Mouse (Mus musculus): ENCODE results near the gene Mcm6. TPM values are rescaled to one million over a fixed set of nuclear protein-coding genes. Genes with fewer than 3 reads are reported as not detected.
A peak's percentile ranks its signal among the peaks of the same experiment; 100 is the strongest.

Mcm6 gene
- polyA plus RNA-seq, 1 experiment from 2014 or later = 240 TPM

DNA sequence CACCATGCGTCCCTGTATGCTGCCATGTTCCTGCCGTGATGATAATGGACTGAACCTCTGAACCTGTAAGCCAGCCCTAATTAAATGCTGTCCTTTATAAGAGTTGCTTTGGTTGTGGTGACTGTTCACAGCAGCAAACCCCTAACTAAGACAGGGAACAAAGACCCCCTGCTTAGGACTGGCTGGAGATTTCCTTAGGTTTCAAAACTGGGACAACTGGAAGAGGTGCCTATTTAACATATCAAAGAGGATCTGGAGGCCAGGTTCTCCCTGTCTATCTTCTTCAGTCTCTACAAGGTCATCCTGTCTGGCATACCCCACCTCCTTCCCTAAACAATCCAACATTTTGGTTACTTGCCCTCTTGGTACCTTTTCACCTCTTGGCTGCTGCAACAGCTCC lies 32.9 kb upstream of the Mcm6 start:
- Histone ChIP-seq H3K4me1 (replicated peaks; ENCODE audit: control insufficient read depth, insufficient read depth, low read length) (no peaks in the 10 kb centered on the region), H3K27me3 (ENCODE audit: control insufficient read depth, insufficient read depth, low read depth, low read length) (no peaks in the 10 kb centered on the region), H3K27ac (ENCODE audit: low read length) (no peak overlapping the region), H3K36me3 (ENCODE audit: control insufficient read depth, insufficient read depth, low read length) (peaks cover 7% of the 10 kb centered on the region; the same call in 1 of the 2 replicates), H3K4me2 (ENCODE audit: low read depth, low read length) (no peak overlapping the region), H3K9ac (ENCODE audit: low read length) (no peak overlapping the region), H3K4me3 (ENCODE audit: low read length) (no peak overlapping the region), H3K9me3 (ENCODE audit: control insufficient read depth, low read length) (no peaks in the 10 kb centered on the region)
- no peak for ATAC-seq (ENCODE audit: low read depth)
- WGBS = 85% methylated on average over 2 of the region's 2 CpGs

- Histone ChIP-seq H3K36me3 (ENCODE audit: control insufficient read depth, insufficient read depth, low read length) (peaks cover 5% of the 10 kb centered on the region; the same call in 1 of the 2 replicates), H3K4me3 (ENCODE audit: low read length) (no peak overlapping the region)
- WGBS = 88% methylated on average over 7 of the region's 7 CpGs
These were observed 27.0 kb upstream of the Mcm6 start for GRCm38 (mm10) chr1:128386487-128386886.

GRCm38 (mm10) chr1:128376841-128377240 lies 17.4 kb upstream of the Mcm6 start:
- Histone ChIP-seq H3K4me1 (replicated peaks; ENCODE audit: control insufficient read depth, insufficient read depth, low read length) (no peaks in the 10 kb centered on the region), H3K9ac (ENCODE audit: low read length) (no peak overlapping the region), H3K9me3 (ENCODE audit: control insufficient read depth, low read length) (no peaks in the 10 kb centered on the region), H3K27me3 (ENCODE audit: control insufficient read depth, insufficient read depth, low read depth, low read length) (no peaks in the 10 kb centered on the region), H3K4me2 (ENCODE audit: low read depth, low read length) (no peak overlapping the region), H3K4me3 (ENCODE audit: low read length) (no peak overlapping the region), H3K27ac (ENCODE audit: low read length) (no peak overlapping the region), H3K36me3 (ENCODE audit: control insufficient read depth, insufficient read depth, low read length) (peaks cover 17% of the 10 kb centered on the region)
- ATAC-seq (ENCODE audit: low read depth) = no peak
- 93% methylated on average over 4 of the region's 4 CpGs for WGBS

More at GRCm38 (mm10) chr1:128386487-128386886, 27.0 kb upstream of the Mcm6 start:
- Histone ChIP-seq H3K9ac (ENCODE audit: low read length) (no peak overlapping the region), H3K4me2 (ENCODE audit: low read depth, low read length) (no peak overlapping the region), H3K9me3 (ENCODE audit: control insufficient read depth, low read length) (no peaks in the 10 kb centered on the region), H3K27ac (ENCODE audit: low read length) (no peak overlapping the region), H3K4me1 (replicated peaks; ENCODE audit: control insufficient read depth, insufficient read depth, low read length) (no peaks in the 10 kb centered on the region), H3K27me3 (ENCODE audit: control insufficient read depth, insufficient read depth, low read depth, low read length) (no peaks in the 10 kb centered on the region)
- no peak for ATAC-seq (ENCODE audit: low read depth)

- ATAC-seq (ENCODE audit: low read depth) = no peak
- Histone ChIP-seq H3K27me3 (ENCODE audit: control insufficient read depth, insufficient read depth, low read depth, low read length) (no peaks in the 10 kb centered on the region), H3K4me1 (replicated peaks; ENCODE audit: control insufficient read depth, insufficient read depth, low read length) (no peaks in the 10 kb centered on the region), H3K9ac (ENCODE audit: low read length) (no peak overlapping the region), H3K36me3 (ENCODE audit: control insufficient read depth, insufficient read depth, low read length) (peaks cover 9% of the 10 kb centered on the region), H3K9me3 (ENCODE audit: control insufficient read depth, low read length) (no peaks in the 10 kb centered on the region), H3K27ac (ENCODE audit: low read length) (no peak overlapping the region), H3K4me2 (ENCODE audit: low read depth, low read length) (no peak overlapping the region), H3K4me3 (ENCODE audit: low read length) (no peak overlapping the region)
- WGBS = 75% methylated on average over 7 of the region's 7 CpGs
These were observed 12.8 kb upstream of the Mcm6 start for GRCm38 (mm10) chr1:128372143-128372860.

GRCm38 (mm10) chr1:128368732-128369441 lies 9.4 kb upstream of the Mcm6 start:
- Histone ChIP-seq H3K36me3 (ENCODE audit: control insufficient read depth, insufficient read depth, low read length) (peaks cover 13% of the 10 kb centered on the region), H3K27ac (ENCODE audit: low read length) (no peak overlapping the region), H3K9me3 (ENCODE audit: control insufficient read depth, low read length) (no peaks in the 10 kb centered on the region), H3K4me3 (ENCODE audit: low read length) (no peak overlapping the region), H3K9ac (ENCODE audit: low read length) (no peak overlapping the region), H3K27me3 (ENCODE audit: control insufficient read depth, insufficient read depth, low read depth, low read length) (no peaks in the 10 kb centered on the region), H3K4me2 (ENCODE audit: low read depth, low read length) (no peak overlapping the region), H3K4me1 (replicated peaks; ENCODE audit: control insufficient read depth, insufficient read depth, low read length) (no peaks in the 10 kb centered on the region)
- 64% methylated on average over 5 of the region's 5 CpGs for WGBS
- ATAC-seq (ENCODE audit: low read depth) = 0 out of 2 replicates have a peak, but pooled peaks have one; percentile 57

- Histone ChIP-seq H3K4me1 (replicated peaks; ENCODE audit: control insufficient read depth, insufficient read depth, low read length) (peaks cover 27% of the 10 kb centered on the region), H3K9ac (ENCODE audit: low read length) (no peak overlapping the region), H3K36me3 (ENCODE audit: control insufficient read depth, insufficient read depth, low read length) (peaks cover 21% of the 10 kb centered on the region), H3K4me3 (ENCODE audit: low read length) (no peak overlapping the region), H3K9me3 (ENCODE audit: control insufficient read depth, low read length) (no peaks in the 10 kb centered on the region), H3K27me3 (ENCODE audit: control insufficient read depth, insufficient read depth, low read depth, low read length) (no peaks in the 10 kb centered on the region), H3K27ac (ENCODE audit: low read length) (no peak overlapping the region), H3K4me2 (ENCODE audit: low read depth, low read length) (no peak overlapping the region)
- 58% methylated on average over 2 of the region's 2 CpGs for WGBS
- no peak for ATAC-seq (ENCODE audit: low read depth)
These were observed 1.1 kb upstream of the Mcm6 start for GRCm38 (mm10) chr1:128360601-128361000.

DNA sequence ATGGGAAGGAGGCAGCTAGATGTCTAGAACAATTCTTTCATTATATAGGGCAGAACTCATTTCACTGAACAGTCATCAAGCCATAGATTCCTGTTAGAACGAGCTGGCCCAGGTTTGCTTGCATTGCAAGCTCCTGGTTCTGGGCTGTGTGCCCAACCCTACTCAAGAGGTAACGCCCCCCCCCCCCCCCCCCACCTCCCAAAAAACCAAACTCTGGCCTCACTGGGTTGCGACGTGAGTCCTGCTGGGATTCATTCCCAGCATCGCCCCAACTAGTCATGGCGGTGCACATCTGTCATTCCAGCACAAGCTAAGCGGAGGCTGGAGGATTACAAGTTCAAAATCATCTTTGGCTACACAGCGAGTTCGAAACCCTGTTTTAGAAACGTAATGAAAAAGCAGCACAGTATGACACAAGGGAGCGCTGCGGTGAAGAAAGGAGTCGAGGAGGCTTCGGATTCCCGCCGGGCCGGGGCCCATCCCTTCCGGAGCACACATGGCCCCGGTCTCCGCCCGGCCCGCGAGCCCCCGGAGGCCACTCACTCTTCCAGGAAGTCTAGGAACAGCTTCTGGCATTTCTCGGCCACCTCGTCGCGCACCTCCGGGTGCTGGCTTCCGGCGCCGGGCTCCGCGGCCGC lies 429 bp downstream of the Mcm6 start:
- peak; percentile 85 for ATAC-seq (ENCODE audit: low read depth)
- H3K27me3 ChIP-seq (ENCODE audit: control insufficient read depth, insufficient read depth, low read depth, low read length) = no peaks in the 10 kb centered on the region

DNA sequence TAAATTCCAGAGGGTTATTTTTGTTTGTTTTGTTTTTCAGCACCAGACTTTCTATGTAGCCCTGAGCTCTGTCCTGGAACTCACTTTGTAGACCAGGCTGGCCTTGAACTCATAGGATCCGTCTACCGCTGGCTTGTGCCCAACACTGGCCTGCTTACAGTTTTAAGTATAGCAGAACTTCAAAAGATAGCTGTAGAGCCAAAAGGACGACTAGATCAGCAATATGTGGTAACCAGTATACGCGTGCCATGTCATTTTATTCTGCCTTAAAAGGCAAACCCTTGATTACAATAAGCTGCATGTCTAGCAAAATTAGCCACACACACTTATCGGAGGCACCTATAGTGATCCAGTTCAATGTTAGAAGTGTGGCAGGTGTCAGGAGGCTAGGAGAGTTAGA lies 1.2 kb downstream of the Mcm6 start:
- H3K27ac ChIP-seq (ENCODE audit: low read length) = peak overlapping the region; percentile 96
- WGBS = 37% methylated on average over 6 of the region's 6 CpGs
- H3K4me2 ChIP-seq (ENCODE audit: low read depth, low read length) = peak overlapping the region; percentile 76
- H3K4me3 ChIP-seq (ENCODE audit: low read length) = peak overlapping the region; percentile 95
- H3K4me1 ChIP-seq (replicated peaks; ENCODE audit: control insufficient read depth, insufficient read depth, low read length) = peaks cover 27% of the 10 kb centered on the region
- no peak for ATAC-seq (ENCODE audit: low read depth)
- H3K27me3 ChIP-seq (ENCODE audit: control insufficient read depth, insufficient read depth, low read depth, low read length) = no peaks in the 10 kb centered on the region
- H3K9me3 ChIP-seq (ENCODE audit: control insufficient read depth, low read length) = no peaks in the 10 kb centered on the region
- H3K36me3 ChIP-seq (ENCODE audit: control insufficient read depth, insufficient read depth, low read length) = peaks cover 27% of the 10 kb centered on the region
- peak overlapping the region; percentile 84 for H3K9ac ChIP-seq (ENCODE audit: low read length)

More for the DNA sequence above, 429 bp downstream of the Mcm6 start:
- Histone ChIP-seq H3K4me1 (replicated peaks; ENCODE audit: control insufficient read depth, insufficient read depth, low read length) (peaks cover 27% of the 10 kb centered on the region), H3K9ac (ENCODE audit: low read length) (peak overlapping the region; percentile 84), H3K4me3 (ENCODE audit: low read length) (peak overlapping the region; percentile 95), H3K27ac (ENCODE audit: low read length) (peak overlapping the region; percentile 96), H3K4me2 (ENCODE audit: low read depth, low read length) (peak overlapping the region; percentile 76), H3K36me3 (ENCODE audit: control insufficient read depth, insufficient read depth, low read length) (peaks cover 21% of the 10 kb centered on the region), H3K9me3 (ENCODE audit: control insufficient read depth, low read length) (no peaks in the 10 kb centered on the region)
- under 1% methylated on average over 35 of the region's 35 CpGs for WGBS

- 43% methylated on average over 3 of the region's 3 CpGs for WGBS
- Histone ChIP-seq H3K4me2 (ENCODE audit: low read depth, low read length) (peak overlapping the region; percentile 76), H3K36me3 (ENCODE audit: control insufficient read depth, insufficient read depth, low read length) (peaks cover 26% of the 10 kb centered on the region), H3K27me3 (ENCODE audit: control insufficient read depth, insufficient read depth, low read depth, low read length) (no peaks in the 10 kb centered on the region), H3K27ac (ENCODE audit: low read length) (0 out of 2 replicates have a peak overlapping the region, but pooled peaks have one; percentile 25), H3K9ac (ENCODE audit: low read length) (peak overlapping the region; percentile 84), H3K4me3 (ENCODE audit: low read length) (peak overlapping the region; percentile 95), H3K9me3 (ENCODE audit: control insufficient read depth, low read length) (no peaks in the 10 kb centered on the region), H3K4me1 (replicated peaks; ENCODE audit: control insufficient read depth, insufficient read depth, low read length) (peaks cover 27% of the 10 kb centered on the region)
- no peak for ATAC-seq (ENCODE audit: low read depth)
These were observed 2.0 kb downstream of the Mcm6 start for GRCm38 (mm10) chr1:128357452-128357851.
